Mouse (Mus musculus) lung, postnatal 0 days (tissue): ENCODE results near the gene Gpr176.

Experiments
- CTCF ChIP-seq: IDR thresholded peaks from 2 replicates; pipeline ENCODE4 v1.5.1; 2016; ENCODE audit warnings: antibody characterized with exemption, mild to moderate bottlenecking
- EP300 ChIP-seq: IDR thresholded peaks from 2 replicates; pipeline ENCODE4 v1.6.1; 2016; ENCODE audit warnings: antibody characterized with exemption, mild to moderate bottlenecking, control low read depth

- TF ChIP-seq EP300 (no peak), CTCF (no peak)
These were observed 116.1 kb downstream of the Gpr176 start for GRCm38 (mm10) chr2:118257094-118257493.
